ENCODE assay signal across 9 mouse cellular contexts in the genomic region with DNA sequence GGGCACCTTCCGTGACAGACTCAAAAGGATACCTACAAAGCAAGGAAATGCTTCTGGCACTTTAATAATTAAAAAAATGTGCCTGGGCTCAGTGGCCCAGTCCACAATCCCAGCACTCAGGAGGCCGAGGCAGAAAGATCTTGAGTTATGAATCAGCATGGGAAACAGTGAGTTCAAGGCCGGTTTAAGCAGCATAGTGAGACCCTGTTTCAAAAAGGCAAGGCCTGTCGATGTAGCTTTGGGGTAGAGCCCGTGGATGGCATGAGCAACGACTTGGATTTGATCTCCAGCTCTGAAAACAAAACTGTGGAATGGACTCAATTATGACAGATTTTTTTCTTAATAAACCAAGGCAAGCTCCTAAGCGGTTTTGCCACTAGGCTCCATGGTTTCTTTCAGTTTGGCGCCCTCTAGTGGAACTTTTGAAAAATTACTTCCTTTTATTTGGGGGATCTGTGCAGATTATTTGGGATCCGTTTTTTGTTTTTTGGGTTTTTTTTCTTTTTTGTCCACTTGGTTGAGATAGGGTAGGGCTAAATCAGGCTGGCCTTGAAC. TPM values are rescaled to one million over a fixed set of nuclear protein-coding genes. Genes with fewer than 3 reads are reported as not detected.
DNase-seq lines count a peak whose midpoint lies in the region; ATAC-seq and TF ChIP-seq lines count a peak whose summit lies in the region.
"Had no signal": no experiment of that assay in that cellular context is flagged by ENCODE, and none has a peak within 500 bp of the region (broad histone marks: within the 10 kb centered on the region; RNA-seq: fewer than 3 reads in every experiment).

No protein-coding gene starts in this region.

- H3K27me3 ChIP-seq in midbrain, embryonic 15.5 days (replicated peaks), result no peaks in the 10 kb centered on the region

- 30% methylated on average over 9 of the region's 9 CpGs for WGBS in midbrain, embryonic 15.5 days

- no peak overlapping the region for H3K4me3 ChIP-seq in left cerebral cortex, adult 2 months
- no peak overlapping the region for H3K4me3 ChIP-seq in midbrain, embryonic 15.5 days
- H3K4me3 ChIP-seq: heart, adult 2 months had no signal

- DNase-seq in adrenal gland, adult (ENCODE audit: inconsistent age in 2 of 2, low spot score in 1 of 2), result peak; percentile 17 to 81
- no peak for DNase-seq in adrenal gland, postnatal 4 days (ENCODE audit: low spot score in 2 of 2)
- DNase-seq in left cerebral cortex, adult 2 months (ENCODE audit: extremely low spot score in 1 of 2, low spot score in 2 of 2), result no peak
- DNase-seq in left cerebral cortex, adult 9 months (ENCODE audit: low spot score in 2 of 2), result no peak
- DNase-seq in adipocyte (ENCODE audit: low spot score), result peak; percentile 81
- DNase-seq in fibroblast of lung, adult 2 months (ENCODE audit: low read depth), result peak; percentile 57
- DNase-seq in right cerebral cortex, postnatal 14 days, result no peak

- no peak overlapping the region for H3K27ac ChIP-seq in left cerebral cortex, adult 2 months
- H3K27ac ChIP-seq in midbrain, embryonic 15.5 days, result no peak overlapping the region
- H3K27ac ChIP-seq: heart, adult 2 months had no signal

- ATAC-seq in midbrain, embryonic 15.5 days (replicated peaks), result 0 out of 2 replicates have a peak, but pooled peaks have one; percentile 9

- H3K4me2 ChIP-seq in midbrain, embryonic 15.5 days, result no peak overlapping the region

- intact Hi-C loops in left cerebral cortex, adult 2 months (cut with DNase I), result loop anchor here (2.0 to 5.0 kb wide), 4 partner anchors 151 to 411 kb away; no protein-coding TSS in a partner anchor

- H3K9me3 ChIP-seq in midbrain, embryonic 15.5 days, result no peaks in the 10 kb centered on the region

- no peaks in the 10 kb centered on the region for H3K4me1 ChIP-seq in midbrain, embryonic 15.5 days

- peak; percentile 88 for TF ChIP-seq CTCF in left cerebral cortex, adult 2 months (IDR thresholded peaks at IDR 0.05)

- H3K36me3 ChIP-seq in midbrain, embryonic 15.5 days (replicated peaks), result no peaks in the 10 kb centered on the region

- no peak overlapping the region for H3K9ac ChIP-seq in midbrain, embryonic 15.5 days

RNA-seq across cellular contexts. Expression of gene Kif14, which starts 7.4 kb away (rescaled TPM):
- 1 to 10 TPM; 5.8 to 7.7 TPM for total RNA-seq in adrenal gland, postnatal 4 days (2021)
- under 1 TPM; 0.14 to 0.23 TPM for total RNA-seq in left cerebral cortex, adult 2 months (2021)
- polyA plus RNA-seq in midbrain, embryonic 15.5 days (2015; fragmentation: Nextera tagmentation; extraction: Ambion mirVana), result 0.53 and 0.66 TPM in 2 replicates

RNA-seq across cellular contexts. Expression of gene Ddx59, which starts 43.7 kb away (rescaled TPM):
- 10 to 100 TPM; 16.0 to 16.7 TPM for total RNA-seq in adrenal gland, postnatal 4 days (2021)
- 10 to 100 TPM in 1 of 2 experiments, 1 to 10 TPM in 1; 8.9 to 11.7 TPM for total RNA-seq in left cerebral cortex, adult 2 months (2021)
- polyA plus RNA-seq in midbrain, embryonic 15.5 days (2015; fragmentation: Nextera tagmentation; extraction: Ambion mirVana), result 15.1 and 17.2 TPM in 2 replicates

Comparison
In these comparisons a context has a peak if more than half of its experiments do, and no peak if none do; other contexts are left out.
1. DNase-seq: peak in adrenal gland, adult (2 of 2), adipocyte (single experiment) and fibroblast of lung, adult 2 months (single experiment); none in adrenal gland, postnatal 4 days (0 of 2), left cerebral cortex, adult 2 months (0 of 2), left cerebral cortex, adult 9 months (0 of 2) and right cerebral cortex, postnatal 14 days (single experiment).
2. RNA of gene Kif14, which starts 7.4 kb away (total RNA-seq): 5.8 to 7.7 TPM in adrenal gland, postnatal 4 days; 0.14 to 0.23 TPM in left cerebral cortex, adult 2 months; every median in the first group is over 4 times any median in the second.